Mouse (Mus musculus) adrenal gland, adult 2 months (tissue): ENCODE measurements around the gene Arl5c. TPM values are rescaled to one million over a fixed set of nuclear protein-coding genes. Genes with fewer than 3 reads are reported as not detected.
A peak's percentile ranks its signal among the peaks of the same experiment; 100 is the strongest.

Experiments
- DNase-seq: peaks from one replicate; pipeline ENCODE4 v3.0.0; 2021
- long read RNA-seq: library from polyadenylated mRNA; stranded (forward); transcript quantifications from one replicate; pipeline ENCODE4 v2.0.0, GENCODE M21; 2021
- polyA plus RNA-seq: library from polyadenylated mRNA; depleted of rRNA; stranded (reverse); fragments of >200 nt; gene quantifications from 2 replicates; pipeline ENCODE4 v1.2.3, GENCODE M21; 2012; rRNA removed
- total RNA-seq, 2 experiments: library from RNA; stranded (reverse); gene quantifications; 2 replicates each; pipeline ENCODE4 v1.2.3; 2021

The Arl5c gene
- total RNA-seq (1 to 10 TPM in 1 of 2 experiments, under 1 TPM in 1; 0.29 to 1.2 TPM), polyA plus RNA-seq (0.43 and 0.87 TPM in 2 replicates)
- long read RNA-seq, result 0 reads

DNA sequence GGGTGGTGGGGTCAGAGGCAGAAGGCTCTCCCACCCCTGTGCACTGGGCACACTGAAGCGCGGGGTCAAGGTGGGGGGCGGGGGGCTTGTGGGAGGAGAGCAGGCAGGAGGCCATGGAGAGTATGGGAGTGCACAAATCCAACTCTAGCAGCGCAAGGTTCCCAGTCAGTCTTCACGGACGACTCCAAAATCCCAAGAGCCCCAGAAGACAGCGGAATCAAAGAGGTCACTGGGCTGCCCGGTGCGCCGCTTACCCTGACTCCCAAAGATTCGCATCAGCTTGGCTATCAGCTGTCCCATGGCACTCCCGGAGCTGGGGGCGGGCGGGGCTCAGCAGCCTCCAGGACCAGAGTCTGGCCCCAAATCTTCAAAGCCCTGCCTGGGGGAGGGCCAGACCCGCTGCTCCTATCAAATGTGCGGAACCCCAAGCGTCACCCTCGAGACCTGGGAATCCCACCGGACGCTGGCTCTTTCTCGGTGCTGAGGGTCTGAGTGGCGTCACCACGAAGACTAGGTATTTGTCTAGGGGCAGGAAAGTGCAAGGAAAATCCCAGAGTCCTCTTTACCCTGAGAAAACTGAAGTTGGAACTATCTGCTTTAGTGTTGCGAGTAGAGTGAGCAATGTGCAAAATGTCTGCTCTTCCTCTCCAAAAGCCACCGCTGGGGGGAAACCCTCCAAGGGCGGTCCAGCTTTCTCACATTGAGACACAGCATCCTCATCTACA, at the start of gene Arl5c:
Gene Arl5c (minus strand): TSS at position 618 of the 725 bp plus-strand sequence.
- DNase-seq, result peak; percentile 58

DNA sequence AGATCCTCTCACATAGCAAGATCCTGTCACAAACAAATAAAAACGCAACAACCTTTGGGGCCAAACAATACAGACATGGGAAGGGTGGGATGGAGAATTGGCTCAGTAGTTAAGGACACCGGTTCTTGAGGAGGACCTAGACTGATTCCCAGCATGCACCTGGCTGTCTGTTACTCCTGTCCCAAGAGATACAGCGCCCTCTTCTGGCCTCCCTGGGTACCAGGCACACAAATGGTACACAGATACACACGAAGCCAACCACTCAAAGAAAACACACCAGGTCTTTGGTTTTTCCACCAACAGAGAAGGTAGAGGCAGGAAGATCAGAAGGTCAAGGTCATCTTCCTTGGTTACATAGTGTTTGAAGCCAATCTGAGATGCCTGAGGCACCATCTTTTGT, 49.6 kb upstream of the Arl5c start:
- no peak for DNase-seq

DNA sequence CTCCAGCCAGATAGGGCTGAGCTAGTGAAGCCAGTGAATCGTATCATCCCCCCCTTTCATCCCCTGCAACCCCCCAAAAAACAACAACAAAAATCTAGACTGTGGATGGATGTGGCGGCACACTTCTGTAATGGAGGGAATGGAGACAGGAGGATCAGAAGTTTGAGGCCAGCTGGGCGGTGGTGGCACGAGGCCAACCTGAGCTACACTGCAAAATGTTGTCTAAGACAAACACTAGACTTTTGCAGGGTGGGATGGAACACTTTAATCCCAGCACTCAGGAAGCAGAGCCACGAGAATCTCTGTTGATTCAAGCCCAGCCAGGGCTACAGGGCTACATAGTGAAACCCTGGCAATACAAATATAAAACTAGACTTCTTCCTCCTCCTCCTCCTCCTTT, 48.1 kb upstream of the Arl5c start:
- DNase-seq, result no peak

DNA sequence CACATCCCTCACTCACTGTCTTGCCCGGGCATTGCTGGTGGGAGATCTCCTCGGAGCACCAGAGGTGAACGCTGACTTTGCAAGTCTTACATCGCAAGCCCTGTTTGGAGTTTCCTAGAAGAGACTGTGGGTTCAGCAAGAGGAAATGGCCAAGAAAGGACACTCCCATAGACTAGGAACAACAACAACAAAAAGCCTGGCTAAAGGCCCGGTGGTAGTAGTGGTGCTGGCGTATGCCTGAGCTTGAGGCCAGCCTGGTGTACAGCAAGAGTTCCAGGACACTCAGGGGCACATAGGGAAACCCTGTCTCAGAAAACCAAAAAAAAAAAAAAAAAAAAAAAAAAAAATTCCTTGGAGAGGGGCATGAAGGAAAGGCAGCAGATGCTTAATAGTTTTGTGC, 46.8 kb upstream of the Arl5c start:
- DNase-seq, result no peak

DNA sequence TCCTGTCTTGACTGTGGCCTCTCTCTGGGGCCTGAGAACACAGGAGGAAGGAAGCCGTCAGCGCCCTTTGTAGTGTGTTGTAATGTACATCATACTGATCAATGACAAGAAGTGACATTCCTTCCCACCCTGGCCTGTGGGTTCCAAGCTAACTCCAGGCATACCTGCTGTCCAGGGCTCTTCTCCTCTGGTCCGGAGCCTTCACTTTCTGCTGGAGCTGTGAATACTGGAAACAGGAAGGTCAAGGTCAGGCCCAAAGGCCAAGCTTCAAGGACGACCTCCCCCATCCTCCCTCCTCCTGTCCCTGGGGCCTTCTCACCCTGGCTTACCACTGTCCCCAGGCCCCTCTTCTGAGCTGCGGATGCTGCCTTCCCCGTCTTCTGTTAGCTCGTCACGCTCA, 45.0 kb upstream of the Arl5c start:
- DNase-seq, result no peak

DNA sequence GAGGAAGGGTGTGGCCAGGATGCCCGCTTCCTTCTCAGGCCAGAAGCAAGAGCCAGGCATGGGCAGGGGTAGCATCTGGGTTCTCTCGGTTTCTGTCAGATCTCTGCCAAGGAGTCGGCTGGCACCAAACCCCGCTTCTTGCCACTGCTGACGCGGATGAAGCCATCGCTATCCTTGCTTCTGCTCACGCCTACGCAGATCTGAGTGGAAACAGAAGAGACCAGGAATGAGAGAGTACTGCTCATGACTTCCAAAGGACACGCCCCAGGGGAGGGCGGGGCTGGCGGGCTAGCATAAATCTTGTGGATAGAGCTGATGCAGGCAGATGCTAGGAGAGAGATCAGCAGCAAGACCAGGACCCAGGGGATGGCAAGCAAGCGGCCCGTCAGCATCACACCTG, 41.9 kb upstream of the Arl5c start:
- no peak for DNase-seq

DNA sequence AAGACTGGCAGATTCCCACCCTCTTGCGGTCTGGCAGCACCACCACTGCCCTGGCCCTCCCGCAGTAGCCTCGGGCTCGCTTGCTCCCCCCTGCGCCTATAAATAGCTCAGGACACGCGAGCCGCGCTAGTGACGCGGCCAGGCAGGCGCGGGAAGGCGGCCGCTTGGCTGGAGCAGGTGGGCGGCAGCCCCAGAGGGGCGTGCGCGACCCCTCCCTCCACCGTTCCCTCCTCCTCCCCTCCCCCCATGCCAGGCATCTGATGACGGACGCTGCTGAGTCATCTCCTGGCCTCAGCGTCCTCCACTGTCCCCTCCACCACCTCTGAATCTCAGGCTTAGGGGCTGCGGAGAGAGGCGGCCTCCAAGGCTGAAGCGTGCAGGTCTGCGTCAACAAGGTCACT, 40.0 kb upstream of the Arl5c start:
- peak; percentile 77 for DNase-seq

DNA sequence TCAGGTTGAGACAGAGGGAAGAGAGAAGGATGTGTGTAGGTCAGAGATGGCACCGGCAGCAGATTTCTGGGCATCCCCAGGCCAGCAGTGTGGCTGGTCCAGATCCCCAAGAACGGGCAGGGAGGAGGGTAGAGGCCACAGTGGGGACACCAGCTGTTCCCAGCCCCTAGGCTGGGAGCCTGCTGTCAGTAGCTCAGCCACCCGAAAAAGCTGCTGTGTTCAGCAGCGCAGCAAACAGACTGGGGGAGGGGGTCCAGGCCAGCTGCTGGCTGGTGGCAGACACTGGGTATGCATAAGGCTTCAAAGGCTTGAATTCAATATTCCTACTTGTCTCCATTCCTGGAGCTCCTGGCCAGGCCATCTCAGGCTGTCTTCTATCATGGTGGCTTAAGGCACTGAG, 38.9 kb upstream of the Arl5c start:
- no peak for DNase-seq

DNA sequence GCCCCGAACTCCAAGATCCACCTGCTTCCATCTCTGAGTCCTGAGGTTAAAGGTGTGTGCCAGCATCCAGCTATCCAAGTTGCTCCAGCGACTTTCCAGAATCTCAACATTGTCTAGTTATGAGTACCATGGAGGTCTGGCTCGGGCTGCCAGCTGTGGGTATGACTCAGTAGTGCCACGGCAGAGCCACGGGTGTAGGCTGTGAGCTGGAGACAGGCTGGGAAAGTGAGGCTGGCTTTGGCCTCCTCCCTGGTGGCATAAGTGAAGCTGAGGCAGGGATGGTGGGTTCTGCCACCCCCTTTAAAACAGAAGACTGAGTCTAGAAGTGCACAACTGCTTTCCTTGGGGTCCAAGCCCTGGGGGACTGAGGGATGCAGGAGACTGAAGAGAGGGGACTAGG, 38.1 kb upstream of the Arl5c start:
- DNase-seq, result no peak

DNA sequence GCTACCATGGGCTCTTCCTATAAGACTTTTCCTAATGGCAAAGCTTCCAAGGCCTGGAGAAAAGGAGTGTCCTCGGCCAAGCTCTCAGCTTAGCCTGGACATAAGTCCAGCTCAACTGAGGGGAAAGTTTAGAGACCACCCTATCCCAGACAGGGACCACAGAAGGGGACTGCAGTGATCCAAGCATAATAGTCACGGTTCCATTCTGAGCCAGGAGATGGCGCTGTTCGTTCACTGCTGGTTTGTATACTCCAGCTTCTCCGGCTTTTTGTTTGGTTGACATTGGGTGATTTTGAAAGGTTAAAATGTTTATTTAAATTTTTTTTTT, 35.4 kb upstream of the Arl5c start:
- peak; percentile 66 for DNase-seq

DNA sequence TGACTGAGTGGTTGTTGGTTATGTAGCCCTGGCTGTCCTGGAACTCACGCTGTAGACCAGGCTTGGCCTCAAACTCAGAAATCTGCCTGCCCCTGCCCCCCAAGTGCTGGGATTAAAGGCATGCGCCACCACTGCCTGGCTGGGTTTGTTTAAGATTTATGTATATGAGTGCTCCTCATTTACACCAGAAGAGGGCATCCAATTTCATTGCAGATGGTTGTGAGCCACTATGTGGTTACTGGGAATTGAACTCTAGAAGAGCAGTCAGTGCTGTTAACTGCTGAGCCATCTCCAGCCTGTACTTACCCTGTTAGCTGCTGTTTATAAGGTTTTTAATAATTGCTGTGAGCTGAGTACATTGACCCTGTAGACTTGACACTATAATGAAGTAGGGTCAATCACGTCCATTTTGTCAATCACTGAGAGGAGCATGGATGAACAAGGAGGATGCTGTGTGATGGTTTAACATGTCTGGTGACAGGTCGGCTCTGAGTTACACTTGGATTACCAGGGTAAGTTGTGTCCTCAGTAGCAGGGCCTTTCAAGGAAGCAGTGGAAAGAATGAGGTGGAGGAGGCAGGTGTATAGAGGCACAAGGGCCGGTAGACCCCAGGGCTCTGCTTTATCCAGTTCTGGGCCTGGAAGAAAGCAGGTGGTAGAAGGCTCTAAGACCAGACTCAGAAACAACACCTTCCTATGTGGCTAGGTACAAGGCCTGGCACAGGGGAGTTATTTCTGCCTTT, 34.9 kb upstream of the Arl5c start:
- no peak for DNase-seq

DNA sequence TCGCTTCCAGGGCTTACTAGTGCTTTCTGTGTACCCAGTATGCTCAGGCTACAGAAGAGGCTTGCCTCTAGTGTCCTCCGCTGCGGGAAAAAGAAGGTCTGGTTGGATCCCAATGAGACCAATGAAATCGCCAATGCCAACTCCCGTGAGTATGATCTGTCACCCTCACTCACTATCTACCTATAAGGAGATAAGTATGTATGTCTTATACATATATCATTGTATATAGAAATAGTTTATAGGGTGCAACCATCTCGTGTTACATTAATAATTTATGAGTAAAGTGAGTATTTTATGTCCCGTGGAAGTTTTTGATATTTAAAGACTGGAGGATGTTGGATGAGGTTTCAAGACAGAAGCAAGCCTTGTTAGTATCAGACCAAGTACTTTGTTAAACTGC, 31.8 kb upstream of the Arl5c start:
- no peak for DNase-seq

DNA sequence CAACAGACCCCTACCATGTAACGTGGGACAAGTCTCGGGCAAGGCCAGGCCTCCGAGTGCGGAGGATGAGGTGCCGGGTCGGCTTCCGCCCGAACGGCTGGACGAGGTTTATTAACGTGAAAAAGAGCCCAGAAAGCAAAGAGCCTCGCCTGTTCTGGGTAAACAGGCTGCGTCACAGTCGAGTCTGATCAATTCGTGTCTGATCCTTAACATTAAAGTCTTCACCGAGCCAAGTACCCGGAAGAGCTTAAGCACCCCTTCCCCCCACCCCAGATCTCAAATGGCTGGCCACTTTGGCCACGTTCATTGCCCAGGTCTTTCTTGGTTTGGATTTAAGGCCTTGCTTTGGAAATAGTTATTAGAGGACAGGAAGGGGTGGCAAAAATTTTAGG, 31.3 kb upstream of the Arl5c start:
- no peak for DNase-seq

DNA sequence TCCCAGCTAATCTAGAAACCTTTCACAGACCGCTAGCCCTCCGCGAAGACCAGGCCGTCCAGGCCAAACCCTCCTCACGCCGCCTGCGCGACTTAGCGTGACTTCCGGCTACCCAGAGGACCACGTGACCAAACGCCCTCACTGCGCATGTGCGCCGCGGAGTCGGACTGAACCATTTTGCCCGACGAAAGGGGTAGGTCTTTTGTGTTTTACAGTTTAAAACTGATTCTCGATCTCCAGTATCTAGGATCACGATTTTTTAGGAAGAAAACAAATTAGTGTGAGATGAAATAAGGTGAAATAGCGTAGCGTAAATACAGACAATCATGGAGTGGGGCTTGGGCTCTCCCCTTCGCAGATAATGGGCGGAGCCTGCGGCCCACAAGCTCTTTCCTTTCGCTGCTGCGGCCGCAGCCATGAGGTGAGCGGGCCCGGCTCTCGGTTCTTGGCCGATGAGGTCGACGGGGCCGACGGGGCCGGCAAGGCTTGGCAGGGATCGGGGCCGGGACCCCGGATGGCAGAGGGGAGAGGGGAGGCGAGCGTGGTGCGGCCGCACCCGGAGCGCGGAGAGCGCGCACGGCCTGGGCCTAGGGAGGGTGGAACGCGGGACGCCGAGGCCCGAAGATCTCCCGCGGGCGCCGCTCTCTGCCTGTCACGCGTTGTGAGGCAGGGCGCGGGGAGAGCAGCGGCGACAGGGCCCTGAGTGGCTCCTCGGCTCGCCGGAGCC, 30.8 kb upstream of the Arl5c start, which contains the start of gene Rpl19:
Gene Rpl19 (plus strand): TSS at position 141 of the 727 bp plus-strand sequence.
- DNase-seq, result peak; percentile 91

DNA sequence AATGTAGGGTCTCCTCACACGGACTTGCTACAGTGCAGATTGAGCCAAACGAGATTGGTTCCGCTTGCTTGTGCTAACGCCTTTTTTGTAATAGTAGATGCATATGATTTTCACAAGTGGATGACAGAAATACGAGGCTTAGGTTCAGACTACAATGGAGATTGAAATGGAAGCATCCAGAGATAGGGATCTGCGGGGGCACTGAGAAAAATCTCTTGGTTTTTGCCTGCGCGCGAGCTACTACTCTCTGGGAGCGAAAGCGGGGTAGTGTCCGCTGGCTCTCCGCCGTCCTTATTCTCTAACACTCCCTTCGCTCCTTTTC, 30.2 kb upstream of the Arl5c start:
- DNase-seq, result no peak

DNA sequence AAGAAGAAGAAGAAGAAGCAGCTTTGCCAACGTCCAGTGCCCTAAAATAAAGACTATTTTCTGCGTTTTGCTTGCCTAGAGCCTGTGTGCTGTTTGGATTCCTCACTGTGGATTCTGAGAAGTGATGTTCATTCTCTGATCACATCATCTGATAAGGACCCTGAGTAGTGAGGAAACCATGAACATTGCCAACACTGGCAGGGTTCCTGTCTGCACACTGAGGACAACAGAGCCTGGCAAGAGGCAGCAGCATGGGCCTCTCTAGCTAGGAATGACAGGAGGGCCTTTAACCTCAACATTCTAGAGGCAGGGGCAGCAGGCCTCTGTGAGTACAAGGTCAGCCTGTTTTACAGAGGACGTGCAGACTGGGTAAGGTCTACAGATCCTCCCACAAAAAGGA, 28.5 kb upstream of the Arl5c start:
- DNase-seq, result no peak

DNA sequence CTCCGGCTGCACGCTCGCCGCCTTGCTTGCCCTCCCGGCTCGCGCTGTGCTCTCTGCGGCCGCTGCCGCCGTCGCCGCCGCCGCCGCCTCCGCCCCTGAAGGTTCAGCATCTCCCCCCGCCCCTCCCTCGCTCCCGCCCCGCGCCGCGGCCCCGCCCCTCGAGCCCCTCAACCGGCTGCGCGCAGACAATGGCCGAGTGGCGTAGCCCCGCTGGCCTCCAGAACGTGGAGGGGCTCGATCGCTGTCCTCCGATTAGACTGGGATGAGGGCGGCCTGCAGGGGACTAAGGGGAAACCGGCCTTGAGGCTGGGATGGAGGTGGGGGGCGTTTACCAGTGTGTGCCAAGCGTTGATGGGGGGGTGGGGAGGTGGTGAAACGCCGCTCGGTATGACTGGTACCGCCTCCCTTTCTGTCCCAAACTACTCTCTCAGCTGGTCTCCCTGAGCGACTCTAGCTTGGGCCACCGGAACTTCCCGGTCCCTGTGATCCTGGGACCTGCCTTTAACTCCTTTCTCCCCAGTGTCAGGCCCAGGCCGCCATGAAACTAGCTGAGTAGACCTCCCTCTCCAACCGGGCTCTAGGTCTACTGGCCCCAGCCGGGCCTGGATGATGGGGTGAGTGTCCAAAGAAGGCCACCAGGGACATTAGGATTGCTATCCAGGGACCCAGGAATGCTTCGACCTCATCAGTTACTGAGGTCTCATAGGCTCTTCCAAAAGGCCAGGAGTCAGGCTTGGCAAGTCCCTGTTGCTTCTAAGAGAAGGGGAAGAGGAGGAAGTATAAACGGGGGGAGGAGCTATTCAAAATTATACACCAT, 26.8 kb upstream of the Arl5c start, which contains the start of gene Cacnb1:
Gene Cacnb1 (minus strand): TSS at position 480 of the 817 bp plus-strand sequence.
- peak; percentile 84 for DNase-seq

DNA sequence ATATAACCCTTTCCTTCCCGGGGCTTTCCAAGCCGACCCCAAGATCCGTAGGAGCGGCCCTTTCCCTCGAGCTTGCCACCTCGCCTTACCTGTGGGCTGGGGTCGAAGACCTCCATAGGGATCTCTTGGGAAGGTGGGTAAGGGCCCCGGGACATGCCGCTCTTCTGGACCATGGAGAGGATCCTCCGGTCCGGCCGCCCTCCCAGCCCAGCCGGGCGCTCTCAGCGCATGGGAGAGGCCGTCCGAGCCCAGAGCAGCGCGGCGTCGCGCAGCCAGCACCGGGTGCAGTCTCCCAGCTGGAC, 26.2 kb upstream of the Arl5c start:
- DNase-seq, result no peak

DNA sequence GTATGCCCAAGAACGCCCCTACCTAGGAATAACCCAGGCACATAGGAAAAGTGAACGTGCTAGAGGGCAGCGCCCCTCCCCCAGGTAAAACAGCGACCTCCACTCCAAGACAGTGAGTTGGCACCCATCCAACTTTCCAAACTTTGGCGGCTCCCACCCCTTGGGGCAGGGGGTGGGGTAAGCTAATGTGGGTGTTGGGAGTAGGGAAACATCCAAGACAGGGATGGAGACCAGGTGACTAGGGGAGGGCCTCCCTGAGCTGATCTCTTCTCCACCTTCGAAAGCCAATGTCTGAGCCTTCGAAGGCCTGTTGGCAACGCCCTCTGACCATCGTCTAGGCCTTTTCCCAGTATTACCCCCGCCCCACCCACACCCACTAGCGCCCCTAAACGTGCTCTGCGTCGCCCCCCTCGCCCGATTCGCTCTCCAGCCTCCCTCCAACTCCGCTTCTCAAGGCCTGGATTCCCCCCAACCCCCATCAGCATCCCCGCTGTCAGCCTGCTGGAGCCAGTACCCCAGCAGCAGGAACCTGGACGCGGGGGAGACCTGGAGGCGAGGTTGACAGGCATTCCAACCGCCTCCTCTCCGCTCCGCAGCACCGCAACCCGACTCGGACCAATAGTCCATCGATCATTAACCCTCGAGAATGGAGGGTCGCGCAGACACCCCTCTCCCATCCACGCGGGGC, 25.7 kb upstream of the Arl5c start:
- DNase-seq, result peak; percentile 42

DNA sequence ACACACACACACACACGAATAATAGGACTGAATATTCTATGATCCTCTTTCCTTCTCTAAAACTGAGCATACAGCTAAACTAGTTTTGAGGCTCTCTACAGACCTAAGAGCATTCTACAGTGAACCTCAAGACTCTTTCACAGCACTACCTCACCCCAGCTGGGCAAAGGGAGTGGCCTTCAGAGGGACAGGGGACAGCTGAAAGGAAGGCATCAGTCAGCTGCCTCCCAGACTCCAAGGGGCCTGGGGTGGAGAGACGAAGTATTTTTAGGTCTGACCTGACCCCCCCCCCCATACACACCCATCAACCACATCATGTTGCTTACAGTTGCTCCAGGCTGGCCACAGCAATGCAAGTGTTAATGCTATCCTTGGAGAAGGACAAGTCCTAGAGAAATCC, 25.1 kb upstream of the Arl5c start:
- no peak for DNase-seq

DNA sequence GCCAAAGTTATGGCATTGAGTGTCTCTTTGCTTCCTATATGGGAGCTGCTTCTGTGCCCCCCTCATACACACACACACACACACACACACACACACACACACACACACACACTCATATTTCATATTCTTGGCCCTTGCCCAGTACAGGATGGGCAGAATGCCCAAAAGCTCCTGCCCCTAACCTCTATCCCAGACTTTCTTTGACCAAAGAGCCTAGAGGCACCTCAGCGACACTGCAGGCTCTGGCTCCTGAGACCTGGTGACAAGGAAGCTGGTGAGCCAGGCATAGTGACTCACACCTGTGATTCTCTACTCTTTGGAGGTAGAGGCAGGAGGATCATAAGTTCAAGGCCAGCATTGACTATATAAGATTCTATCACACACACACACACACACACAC, 24.7 kb upstream of the Arl5c start:
- DNase-seq, result peak; percentile 26
